Mouse (Mus musculus) layer of hippocampus, adult 2 months (tissue): ENCODE measurements around the gene Klk8. TPM values are rescaled to one million over a fixed set of nuclear protein-coding genes. Genes with fewer than 3 reads are reported as not detected.
A peak's percentile ranks its signal among the peaks of the same experiment; 100 is the strongest.

Source experiments
- DNase-seq, 2 experiments: peaks; one replicate each; pipeline ENCODE4 v3.0.0; 2022; ENCODE audit warnings: low spot score in 2 of 2
- H3K27ac ChIP-seq: fragments of 200-600 bp; 2 replicates; pipeline ENCODE4 v1.8.1; 2022
- H3K4me3 ChIP-seq: fragments of 200-600 bp; 2 replicates; pipeline ENCODE4 v1.8.1; 2022; ENCODE audit warnings: mild to moderate bottlenecking
- CTCF ChIP-seq: fragments of 200-600 bp; conservative IDR thresholded peaks from 2 replicates; pipeline ENCODE4 v1.8.1; 2022; ENCODE audit warnings: antibody characterized with exemption, mild to moderate bottlenecking, moderate library complexity
- total RNA-seq, 2 experiments: library from RNA; stranded (reverse); gene quantifications; 2 replicates each; pipeline ENCODE4 v1.2.3; 2021

Gene Klk8
- total RNA-seq, 2 experiments from 2014 or later, result 25.2 to 27.6 TPM

- no peak for DNase-seq
- TF ChIP-seq CTCF, result no peak
- no peak overlapping the region for H3K4me3 ChIP-seq
- H3K27ac ChIP-seq, result no peak overlapping the region
These were observed 19.0 kb upstream of the Klk8 start for GRCm38 (mm10) chr7:43778176-43778970.

- no peak for DNase-seq
- no peak for TF ChIP-seq CTCF
- peak overlapping the region; percentile 57; the same call in 1 of the 2 replicates for H3K27ac ChIP-seq
- H3K4me3 ChIP-seq, result no peak overlapping the region
These were observed 17.1 kb upstream of the Klk8 start for GRCm38 (mm10) chr7:43780241-43780640.

GRCm38 (mm10) chr7:43780746-43781145, 16.6 kb upstream of the Klk8 start, which contains the start of gene Klk10:
Gene Klk10, plus strand, starts transcription at chr7:43781035.
- Histone ChIP-seq H3K27ac (peak within 1 kb of the TSS; percentile 57; the same call in 1 of the 2 replicates), H3K4me3 (no peak within 1 kb of the TSS)
- no peak for TF ChIP-seq CTCF
- DNase-seq, result no peak

- no peak for TF ChIP-seq CTCF
- Histone ChIP-seq H3K27ac (no peak overlapping the region), H3K4me3 (no peak overlapping the region)
- DNase-seq, result no peak
These were observed 15.8 kb upstream of the Klk8 start for GRCm38 (mm10) chr7:43781541-43781940.

GRCm38 (mm10) chr7:43782275-43783265, 14.8 kb upstream of the Klk8 start:
- peak overlapping the region; percentile 19; the same call in 1 of the 2 replicates for H3K4me3 ChIP-seq
- peak; percentile 42 to 76 for DNase-seq
- no peak overlapping the region for H3K27ac ChIP-seq
- TF ChIP-seq CTCF, result peak; percentile 81

GRCm38 (mm10) chr7:43785286-43785685, 12.1 kb upstream of the Klk8 start:
- H3K27ac ChIP-seq, result 0 out of 2 replicates have a peak overlapping the region, but pooled peaks have one; percentile 18
- TF ChIP-seq CTCF, result peak; percentile 62
- no peak overlapping the region for H3K4me3 ChIP-seq
- DNase-seq, result no peak

GRCm38 (mm10) chr7:43788096-43788495, 9.3 kb upstream of the Klk8 start:
- TF ChIP-seq CTCF, result no peak
- Histone ChIP-seq H3K27ac (no peak overlapping the region; the same call in 1 of the 2 replicates), H3K4me3 (no peak overlapping the region)
- DNase-seq, result peak in 1 of 2 experiments; percentile 61

- Histone ChIP-seq H3K4me3 (no peak overlapping the region), H3K27ac (peak overlapping the region; percentile 28; the same call in 1 of the 2 replicates)
- DNase-seq, result no peak
- TF ChIP-seq CTCF, result peak; percentile 72
These were observed 8.1 kb upstream of the Klk8 start for GRCm38 (mm10) chr7:43789295-43789694.

GRCm38 (mm10) chr7:43791591-43791990, 5.8 kb upstream of the Klk8 start, which contains the start of gene Klk9:
Gene Klk9, plus strand, starts transcription at chr7:43791891.
- TF ChIP-seq CTCF, result no peak
- H3K27ac ChIP-seq, result no peak within 1 kb of the TSS
- DNase-seq, result no peak
- H3K4me3 ChIP-seq, result no peak within 1 kb of the TSS

GRCm38 (mm10) chr7:43796355-43796754, 1.0 kb upstream of the Klk8 start:
- Histone ChIP-seq H3K4me3 (peak overlapping the region; percentile 59), H3K27ac (no peak overlapping the region)
- DNase-seq, result no peak
- TF ChIP-seq CTCF, result no peak

- TF ChIP-seq CTCF, result no peak
- DNase-seq, result no peak
- peak overlapping the region; percentile 59 for H3K4me3 ChIP-seq
- H3K27ac ChIP-seq, result peak overlapping the region; percentile 43; the same call in 1 of the 2 replicates
These were observed 576 bp downstream of the Klk8 start for GRCm38 (mm10) chr7:43797844-43798462.

- DNase-seq, result no peak
- no peak overlapping the region for H3K27ac ChIP-seq
- H3K4me3 ChIP-seq, result no peak overlapping the region
- TF ChIP-seq CTCF, result no peak
These were observed 2.5 kb downstream of the Klk8 start for GRCm38 (mm10) chr7:43799876-43800275.

- DNase-seq, result no peak
- TF ChIP-seq CTCF, result no peak
- Histone ChIP-seq H3K4me3 (no peak within 1 kb of the TSS), H3K27ac (no peak within 1 kb of the TSS)
These were observed 13.6 kb downstream of the Klk8 start, which contains the start of gene Klk7 for GRCm38 (mm10) chr7:43810994-43811393. Gene Klk7, plus strand, starts transcription at chr7:43811294.
